Mouse (Mus musculus): Measurements from ENCODE around the gene Rgl3.

Gene Rgl3

DNA sequence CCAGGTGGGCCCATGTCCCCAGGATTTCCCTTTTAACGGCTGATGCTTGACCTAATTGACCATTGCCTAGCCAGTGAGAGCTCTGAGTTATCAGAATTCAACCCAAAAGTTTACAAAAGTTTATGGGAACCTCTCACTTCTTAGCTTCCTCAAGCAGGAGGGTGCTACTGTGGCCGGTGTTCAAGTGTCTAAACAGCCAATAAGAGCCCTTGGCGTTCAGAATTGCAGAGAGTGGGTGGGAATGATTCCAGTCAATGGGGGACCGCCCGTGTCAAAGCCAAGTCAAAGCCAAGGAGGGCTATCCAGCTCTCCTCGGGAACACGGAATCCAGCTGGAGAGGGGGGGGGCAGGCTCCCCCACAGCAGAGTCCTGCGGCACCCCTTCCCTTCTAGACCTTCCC is 41.1 kb downstream of the Rgl3 start:
- no peak for DNase-seq (ENCODE audit: low spot score)

- no peak for DNase-seq (ENCODE audit: low spot score)
Measured at GRCm38 (mm10) chr9:21947540-21948130, 41.6 kb downstream of the Rgl3 start.

DNA sequence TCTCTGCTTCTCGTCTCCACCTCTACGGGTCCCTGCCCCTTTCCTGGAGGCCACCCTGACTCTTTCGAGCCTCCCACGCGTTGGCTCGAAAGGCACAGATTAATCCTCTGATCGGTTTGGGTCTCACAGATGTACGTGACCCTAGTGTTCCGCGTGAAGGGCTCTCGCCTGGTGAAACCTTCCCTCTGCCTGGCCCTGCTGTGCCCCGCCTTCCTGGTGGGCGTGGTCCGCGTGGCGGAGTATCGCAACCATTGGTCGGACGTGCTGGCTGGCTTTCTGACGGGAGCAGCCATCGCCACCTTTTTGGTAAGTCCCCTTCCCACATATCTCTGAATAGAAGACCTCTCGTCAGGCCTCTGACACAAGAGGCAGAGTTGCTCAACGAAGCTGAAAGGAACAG is 45.0 kb downstream of the Rgl3 start:
- no peak for DNase-seq (ENCODE audit: low spot score)

- DNase-seq (ENCODE audit: low spot score) = no peak
Measured at GRCm38 (mm10) chr9:21943638-21944037, 45.6 kb downstream of the Rgl3 start.

- DNase-seq (ENCODE audit: low spot score) = no peak
Measured at GRCm38 (mm10) chr9:21943046-21943445, 46.2 kb downstream of the Rgl3 start.

DNA sequence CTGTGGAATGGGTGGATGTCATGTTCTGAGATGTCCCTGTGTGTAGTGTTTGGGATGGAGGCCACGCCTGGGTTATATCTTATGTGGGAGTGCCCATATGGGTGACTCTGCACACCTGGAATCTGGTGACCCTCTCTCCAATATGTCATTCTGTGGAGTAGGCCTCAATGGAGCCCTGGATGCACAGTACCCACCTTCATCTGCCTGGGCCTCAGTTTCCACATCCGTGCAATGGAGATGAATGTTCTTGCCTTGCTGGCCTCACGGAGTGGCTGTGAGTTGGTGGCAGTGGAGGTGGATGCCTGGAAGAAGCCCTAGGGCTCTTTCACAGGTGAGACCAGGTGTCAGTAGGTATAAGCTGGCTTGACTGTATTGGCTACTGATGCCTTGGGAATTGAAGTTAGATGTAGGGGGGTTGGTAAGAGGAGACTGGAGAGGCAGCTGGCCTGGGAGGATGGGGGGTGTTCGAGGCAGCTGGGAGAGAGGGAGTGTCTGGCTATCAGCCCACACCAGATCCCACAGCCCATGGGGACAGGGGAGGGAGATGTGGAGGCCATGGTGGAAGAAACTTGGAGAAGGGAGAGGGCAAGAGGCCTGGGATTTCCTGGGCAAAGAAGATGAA is 50.9 kb downstream of the Rgl3 start:
- no peak for DNase-seq (ENCODE audit: low spot score)

DNA sequence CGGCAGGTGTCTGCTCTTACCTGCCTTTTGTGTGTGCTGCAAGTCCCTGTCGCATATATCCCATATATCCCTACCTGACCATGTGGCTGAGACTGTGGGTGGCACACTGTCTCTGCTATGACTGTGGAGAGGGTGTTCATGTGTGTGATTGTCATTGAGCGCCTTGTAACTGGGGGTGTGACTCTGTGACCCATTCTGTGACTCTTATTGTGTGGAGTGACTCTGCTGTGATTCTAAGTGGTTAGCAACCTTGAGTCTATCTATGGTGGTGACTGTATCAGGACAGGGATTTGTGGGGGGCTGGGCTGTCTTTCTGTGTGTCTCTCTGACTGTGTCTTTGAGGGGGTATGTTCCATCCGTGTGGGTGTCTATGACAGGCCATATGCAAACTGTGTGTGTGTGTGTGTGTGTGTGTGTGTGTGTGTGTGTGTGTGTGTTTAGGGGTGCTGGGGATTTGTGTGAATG is 51.5 kb downstream of the Rgl3 start:
- DNase-seq (ENCODE audit: low spot score) = no peak

GRCm38 (mm10) chr9:21936692-21937570 is 52.3 kb downstream of the Rgl3 start, which contains the start of gene Plppr2:
TSS of gene Plppr2 (plus strand) at chr9:21937033.
- DNase-seq (ENCODE audit: low spot score) = peak; percentile 98

GRCm38 (mm10) chr9:21935466-21936131 is 53.6 kb downstream of the Rgl3 start:
- DNase-seq (ENCODE audit: low spot score) = no peak

GRCm38 (mm10) chr9:21934021-21934420 is 55.2 kb downstream of the Rgl3 start:
- DNase-seq (ENCODE audit: low spot score) = no peak

DNA sequence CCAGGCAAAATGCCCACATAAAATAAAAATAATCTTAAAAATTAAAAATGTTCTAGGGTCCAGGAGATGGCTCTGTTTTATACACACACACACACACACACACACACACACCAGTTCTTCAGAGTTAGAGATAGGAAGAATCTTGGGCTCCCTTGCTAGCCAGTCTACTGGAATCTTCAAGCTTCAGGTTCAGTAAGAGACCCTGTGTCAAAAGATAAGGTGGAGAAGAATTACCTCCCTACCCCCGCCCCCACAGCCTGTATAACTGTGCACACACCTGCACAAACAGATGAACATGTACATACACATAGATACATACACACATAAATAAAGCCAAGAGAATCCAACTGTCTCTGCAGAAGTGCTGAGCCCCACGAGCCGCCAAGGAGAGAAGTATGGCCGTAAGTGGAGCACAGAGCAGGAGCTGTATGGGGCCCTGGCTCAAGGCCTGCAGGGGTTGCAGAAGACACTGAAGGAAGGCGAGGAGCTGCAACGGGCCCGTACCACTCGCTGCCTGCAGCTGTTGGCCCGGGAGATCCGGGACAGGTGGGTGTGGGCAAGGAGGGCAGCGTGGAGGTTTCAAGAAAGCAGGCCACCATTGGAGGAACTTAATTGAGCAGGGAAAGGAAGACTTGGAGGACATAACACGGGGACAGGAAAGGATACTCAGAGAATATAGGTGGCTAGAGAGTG is 56.7 kb downstream of the Rgl3 start:
- no peak for DNase-seq (ENCODE audit: low spot score)

DNA sequence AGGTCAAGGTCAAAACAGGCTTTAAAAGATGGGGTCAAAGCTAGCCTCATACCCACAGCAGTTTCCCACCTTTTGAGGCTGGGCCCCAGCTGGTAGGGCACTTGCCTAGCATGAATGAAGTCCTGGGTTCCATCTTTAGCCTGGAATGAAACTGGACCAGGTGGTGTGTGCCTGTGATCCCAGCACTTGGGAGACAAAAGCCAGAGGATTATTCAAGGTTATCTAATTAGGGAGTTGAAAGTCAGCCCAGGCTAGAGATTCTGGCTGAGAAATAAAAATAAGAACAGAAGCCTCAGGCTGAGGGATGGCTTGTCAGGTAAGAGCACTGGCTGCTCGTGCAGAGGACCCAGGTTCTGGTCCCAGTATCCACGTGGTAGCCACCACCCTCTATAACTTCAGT is 57.2 kb downstream of the Rgl3 start:
- no peak for DNase-seq (ENCODE audit: low spot score)

- no peak for DNase-seq (ENCODE audit: low spot score)
Measured at GRCm38 (mm10) chr9:21929208-21929607, 60.0 kb downstream of the Rgl3 start.

GRCm38 (mm10) chr9:21927208-21927753 is 62.0 kb downstream of the Rgl3 start, which contains the start of the genes Ccdc159 and Tmem205:
TSS of gene Ccdc159 (plus strand) at chr9:21927471.
TSS of gene Tmem205 (minus strand) at chr9:21927556.
- DNase-seq (ENCODE audit: low spot score) = peak; percentile 94

DNA sequence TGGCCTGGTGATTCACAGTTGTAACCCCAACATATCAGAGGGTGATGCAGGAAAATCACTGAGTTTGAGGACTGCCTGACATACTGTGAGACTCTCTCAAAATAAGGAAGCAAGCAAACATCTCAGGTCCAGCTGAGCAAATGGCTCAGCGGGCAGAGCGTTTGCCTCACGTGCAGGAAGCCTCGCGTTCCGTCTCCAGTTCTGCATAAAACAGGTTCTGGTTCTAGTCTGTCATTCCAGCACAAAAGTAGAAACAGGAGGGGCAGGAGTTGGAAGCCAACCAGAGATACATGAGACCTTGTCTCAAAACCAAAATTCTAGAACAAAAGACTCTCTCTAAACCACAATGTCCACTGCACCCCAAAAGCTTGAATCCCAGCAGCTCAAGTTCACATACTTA is 62.5 kb downstream of the Rgl3 start:
- no peak for DNase-seq (ENCODE audit: low spot score)

- no peak for DNase-seq (ENCODE audit: low spot score)
Measured at GRCm38 (mm10) chr9:21926155-21926554, 63.1 kb downstream of the Rgl3 start.

DNA sequence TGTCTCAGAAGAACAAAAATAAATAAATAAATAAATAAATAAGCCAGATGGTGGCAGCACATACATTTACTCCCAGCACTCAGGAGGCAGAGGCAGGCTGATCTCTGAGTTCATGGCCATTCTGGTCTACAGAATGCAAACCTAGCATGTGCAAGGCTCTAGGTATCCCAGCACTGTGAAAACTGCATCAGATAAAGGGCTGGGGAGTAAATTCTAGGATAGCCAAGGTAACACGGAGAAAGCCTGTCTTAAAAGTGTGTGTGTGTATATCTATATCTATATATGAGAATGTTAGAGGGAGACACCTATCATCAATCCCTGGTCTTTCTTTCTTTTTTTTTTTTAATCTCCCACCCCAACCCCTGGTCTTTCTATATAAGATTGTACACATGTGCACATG is 63.7 kb downstream of the Rgl3 start:
- DNase-seq (ENCODE audit: low spot score) = no peak

DNA sequence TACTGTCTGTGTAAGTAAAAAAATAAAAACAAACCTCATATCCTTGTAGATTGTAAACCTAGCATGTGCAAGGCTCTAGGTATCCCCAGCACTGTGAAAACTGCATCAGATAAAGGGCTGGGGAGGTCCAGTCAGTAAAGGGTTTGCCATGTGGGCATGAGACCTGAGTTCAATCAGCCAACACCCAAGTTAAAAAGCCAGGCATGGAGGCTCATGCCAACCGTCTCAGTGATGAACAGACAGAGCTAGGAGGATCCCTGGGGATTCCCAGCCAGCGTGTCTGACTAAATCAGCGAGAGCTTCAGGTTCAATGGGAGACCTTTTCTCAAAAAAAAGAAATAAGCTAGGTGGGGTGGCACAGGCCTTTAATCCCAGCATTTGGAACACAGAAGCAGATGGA is 64.2 kb downstream of the Rgl3 start:
- DNase-seq (ENCODE audit: low spot score) = no peak

DNA sequence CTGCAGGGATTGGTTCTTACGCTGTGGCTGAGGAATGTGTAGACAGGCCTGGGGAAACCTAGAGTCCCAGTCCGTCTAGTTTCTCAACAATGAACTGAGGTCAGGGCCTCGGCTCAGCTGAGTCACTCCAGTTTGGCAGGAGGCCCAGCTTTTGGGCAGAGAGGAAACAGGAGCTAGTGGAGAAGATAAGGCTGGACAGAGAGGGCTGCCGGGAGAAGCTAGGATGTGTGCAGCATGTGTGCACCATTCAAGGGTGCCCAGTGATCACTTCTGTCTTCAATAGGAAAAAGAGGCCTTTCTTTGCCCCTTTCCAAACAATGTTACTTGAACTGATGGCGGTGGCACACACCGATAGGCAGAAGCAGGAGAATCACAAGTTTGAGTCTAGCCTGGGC is 65.2 kb downstream of the Rgl3 start:
- DNase-seq (ENCODE audit: low spot score) = peak; percentile 50

- DNase-seq (ENCODE audit: low spot score) = no peak
Measured at GRCm38 (mm10) chr9:21923490-21924098, 65.7 kb downstream of the Rgl3 start.

DNA sequence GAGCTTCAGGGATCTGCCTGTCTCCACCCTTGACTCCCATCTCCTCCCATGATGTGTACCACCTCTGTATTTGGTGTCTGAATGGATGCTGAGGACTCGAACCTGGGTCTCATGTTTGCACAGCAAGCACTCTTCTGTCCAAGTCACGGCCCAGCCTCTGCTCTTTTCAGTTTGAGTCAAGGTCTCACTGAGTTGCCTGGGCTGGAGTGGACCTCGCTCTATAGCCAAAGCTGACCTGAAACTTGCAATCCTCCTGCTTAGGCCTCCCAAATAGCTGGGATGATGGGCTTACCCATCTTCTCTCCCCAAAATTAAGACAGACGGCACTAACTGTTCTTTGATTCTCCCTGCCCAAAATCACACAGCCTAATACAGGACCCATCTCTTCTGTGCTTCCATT is 66.2 kb downstream of the Rgl3 start:
- DNase-seq (ENCODE audit: low spot score) = no peak

Data from layer of hippocampus, adult 11-12 months (tissue).